Mouse (Mus musculus) left cerebral cortex, adult 2 months (tissue): Measurements from ENCODE around the gene Mtmr11. TPM values are rescaled to one million over a fixed set of nuclear protein-coding genes. Genes with fewer than 3 reads are reported as not detected.
A peak's percentile ranks its signal among the peaks of the same experiment; 100 is the strongest.

ENCODE experiments used
- DNase-seq, 2 experiments: peaks; one replicate each; pipeline ENCODE4 v3.0.0; 2021 to 2022; ENCODE audit warnings: low spot score in 2 of 2, mixed read lengths in 1 of 2; ENCODE audit errors: extremely low spot score in 1 of 2
- H3K27ac ChIP-seq: fragments of 200-600 bp; 2 replicates; pipeline ENCODE4 v1.8.1; 2022
- H3K4me3 ChIP-seq: fragments of 200-600 bp; 2 replicates; pipeline ENCODE4 v1.8.1; 2022
- CTCF ChIP-seq: fragments of 200-600 bp; IDR thresholded peaks from 2 replicates; pipeline ENCODE4 v1.8.1; 2022; ENCODE audit warnings: antibody characterized with exemption, mild to moderate bottlenecking, moderate library complexity
- intact Hi-C: fragments of 180-260 bp; cut with DNase I; formaldehyde crosslinking; loops from one replicate; pipeline ENCODE4 v1.15.1; 2025
- long read RNA-seq, 2 experiments: library from polyadenylated mRNA; stranded (forward); transcript quantifications; one replicate each; pipeline ENCODE4 v2.0.0; 2021; ENCODE audit warnings: borderline mapping rate in 2 of 2
- total RNA-seq, 2 experiments: library from RNA; stranded (reverse); gene quantifications; 2 replicates each; pipeline ENCODE4 v1.2.3; 2021

Gene Mtmr11
- 1 to 10 TPM; 7.3 to 8.1 TPM for total RNA-seq
- long read RNA-seq, experiment 1, partial matches to known transcripts = 0 of 3 reads
- long read RNA-seq, experiment 1, other reads (novel, unspliced or antisense) = 2 of 3 reads
- long read RNA-seq, experiment 2, partial matches to known transcripts = 1 of 7 reads
- long read RNA-seq, experiment 2, other reads (novel, unspliced or antisense) = 3 of 7 reads

GRCm38 (mm10) chr3:96161869-96162840 is at the start of gene Mtmr11:
Gene Mtmr11, plus strand, starts transcription at chr3:96162004.
- Histone ChIP-seq H3K4me3 (peak within 1 kb of the TSS; percentile 54), H3K27ac (peak within 1 kb of the TSS; percentile 92)
- TF ChIP-seq CTCF = no peak
- intact Hi-C loops = no loop called here
- no peak for DNase-seq

- Histone ChIP-seq H3K27ac (no peak overlapping the region), H3K4me3 (no peak overlapping the region)
- intact Hi-C loops = no loop called here
- no peak for TF ChIP-seq CTCF
- DNase-seq = no peak
These were observed 48.6 kb upstream of the Mtmr11 start for GRCm38 (mm10) chr3:96113251-96113650.

- no peak for DNase-seq
- TF ChIP-seq CTCF = no peak
- Histone ChIP-seq H3K27ac (peak overlapping the region; percentile 28; the same call in 1 of the 2 replicates), H3K4me3 (no peak overlapping the region)
- intact Hi-C loops = no loop called here
These were observed 43.7 kb upstream of the Mtmr11 start for GRCm38 (mm10) chr3:96118142-96118541.

- intact Hi-C loops = no loop called here
- no peak overlapping the region for H3K4me3 ChIP-seq
- no peak for DNase-seq
- no peak for TF ChIP-seq CTCF
- peak overlapping the region; percentile 28; the same call in 1 of the 2 replicates for H3K27ac ChIP-seq
These were observed 43.1 kb upstream of the Mtmr11 start for GRCm38 (mm10) chr3:96118702-96119101.

GRCm38 (mm10) chr3:96124235-96124634 is 37.6 kb upstream of the Mtmr11 start:
- intact Hi-C loops = no loop called here
- TF ChIP-seq CTCF = no peak
- DNase-seq = no peak
- Histone ChIP-seq H3K4me3 (no peak overlapping the region), H3K27ac (no peak overlapping the region)

- no peak for TF ChIP-seq CTCF
- no peak overlapping the region for H3K27ac ChIP-seq
- H3K4me3 ChIP-seq = no peak overlapping the region
- DNase-seq = no peak
- intact Hi-C loops = no loop called here
These were observed 33.7 kb upstream of the Mtmr11 start for GRCm38 (mm10) chr3:96128128-96128527.

- DNase-seq = no peak
- Histone ChIP-seq H3K27ac (no peak overlapping the region), H3K4me3 (no peak overlapping the region)
- intact Hi-C loops = no loop called here
- no peak for TF ChIP-seq CTCF
These were observed 29.3 kb upstream of the Mtmr11 start for GRCm38 (mm10) chr3:96132478-96132877.

GRCm38 (mm10) chr3:96133327-96133905 is 28.4 kb upstream of the Mtmr11 start:
- TF ChIP-seq CTCF = no peak
- intact Hi-C loops = no loop called here
- no peak for DNase-seq
- H3K4me3 ChIP-seq = no peak overlapping the region
- H3K27ac ChIP-seq = no peak overlapping the region

- H3K27ac ChIP-seq = no peak overlapping the region
- no peak for DNase-seq
- H3K4me3 ChIP-seq = no peak overlapping the region
- intact Hi-C loops = no loop called here
- no peak for TF ChIP-seq CTCF
These were observed 26.8 kb upstream of the Mtmr11 start for GRCm38 (mm10) chr3:96135011-96135410.

- DNase-seq = peak; percentile 41 to 62
- intact Hi-C loops = loop anchor here (1.0 to 5.0 kb wide), 3 partner anchors 56 to 181 kb away; no protein-coding TSS in a partner anchor
- peak; percentile 91 for TF ChIP-seq CTCF
- peak overlapping the region; percentile 8; the same call in 1 of the 2 replicates for H3K27ac ChIP-seq
- H3K4me3 ChIP-seq = no peak overlapping the region
These were observed 13.9 kb upstream of the Mtmr11 start for GRCm38 (mm10) chr3:96147950-96148349.

GRCm38 (mm10) chr3:96151836-96152235 is 10.0 kb upstream of the Mtmr11 start:
- intact Hi-C loops = no loop called here

GRCm38 (mm10) chr3:96152611-96153010 is 9.2 kb upstream of the Mtmr11 start:
- no peak for DNase-seq
- intact Hi-C loops = no loop called here
- Histone ChIP-seq H3K27ac (peak overlapping the region; percentile 34; the same call in 1 of the 2 replicates), H3K4me3 (no peak overlapping the region)
- no peak for TF ChIP-seq CTCF

More at GRCm38 (mm10) chr3:96151836-96152235, 10.0 kb upstream of the Mtmr11 start:
- DNase-seq = no peak
- no peak for TF ChIP-seq CTCF
- Histone ChIP-seq H3K4me3 (no peak overlapping the region), H3K27ac (peak overlapping the region; percentile 32; the same call in 1 of the 2 replicates)
